Mouse (Mus musculus) limb, embryonic 14.5 days (tissue): ENCODE results near the gene Rsc1a1. TPM values are rescaled to one million over a fixed set of nuclear protein-coding genes. Genes with fewer than 3 reads are reported as not detected.

Experiments used
- ATAC-seq: fragments of 200-750 bp; cut with Nextera tagmentation; 2 replicates; pipeline ENCODE4 v1.8.0; 2017; ENCODE audit warnings: low read depth, moderate number of reproducible peaks, moderate TSS enrichment; ENCODE audit not compliant: low FRiP score
- DNase-seq: peaks from one replicate; pipeline ENCODE4 v3.0.0-alpha.2; 2015; ENCODE audit warnings: low spot score
- H3K27ac ChIP-seq: fragments of 300-500 bp; sonication (generic); replicated peaks from 2 replicates; pipeline ENCODE4 v1.5.1; 2014; ENCODE audit warnings: low read depth, mild to moderate bottlenecking, low read length, moderate library complexity, mixed read lengths
- H3K27me3 ChIP-seq: fragments of 300-500 bp; sonication (generic); 2 replicates; pipeline ENCODE4 v1.6.1; 2014; ENCODE audit warnings: low read length, mixed read lengths; ENCODE audit not compliant: control insufficient read depth, insufficient read depth
- H3K36me3 ChIP-seq: fragments of 300-500 bp; sonication (generic); 2 replicates; pipeline ENCODE4 v1.6.1; 2014; ENCODE audit warnings: mild to moderate bottlenecking, low read length, moderate library complexity, mixed read lengths; ENCODE audit not compliant: control insufficient read depth, insufficient read depth
- H3K4me1 ChIP-seq: fragments of 300-500 bp; sonication (generic); 2 replicates; pipeline ENCODE4 v1.6.1; 2014; ENCODE audit warnings: antibody characterized with exemption, low read length, mixed read lengths; ENCODE audit not compliant: control insufficient read depth, insufficient read depth
- H3K4me2 ChIP-seq: fragments of 300-500 bp; sonication (generic); replicated peaks from 2 replicates; pipeline ENCODE4 v1.6.1; 2014; ENCODE audit warnings: low read depth, mild to moderate bottlenecking, low read length, moderate library complexity; ENCODE audit not compliant: severe bottlenecking
- H3K4me3 ChIP-seq: fragments of 300-500 bp; sonication (generic); replicated peaks from 2 replicates; pipeline ENCODE4 v1.5.1; 2014; ENCODE audit warnings: low read length
- H3K9ac ChIP-seq: fragments of 300-500 bp; sonication (generic); 2 replicates; pipeline ENCODE4 v1.6.1; 2014; ENCODE audit warnings: mild to moderate bottlenecking, low read depth, low read length, moderate library complexity; ENCODE audit not compliant: severe bottlenecking
- H3K9me3 ChIP-seq: fragments of 300-500 bp; sonication (generic); 2 replicates; pipeline ENCODE4 v1.6.1; 2016; ENCODE audit warnings: low read length; ENCODE audit not compliant: control insufficient read depth
- POLR2A ChIP-seq: fragments of 200-500 bp; IDR thresholded peaks from 2 replicates; pipeline ENCODE4 v1.8.0; 2012; ENCODE audit warnings: inconsistent platforms, mild to moderate bottlenecking, moderate library complexity, borderline replicate concordance; ENCODE audit not compliant: insufficient read depth, insufficient read length; ENCODE audit errors: extremely low read depth
- WGBS: fragments of 180-500 bp; shearing (Covaris S2); extraction: QIAGEN DNeasy Blood & Tissue Kit; methylation state at CpG from one replicate; pipeline ENCODE4 v1.1.7; 2014; 5-methylcytosine and 5-hydroxymethylcytosine counted together
- polyA plus RNA-seq, 2 experiments: library from polyadenylated mRNA; depleted of rRNA in 1 of 2; stranded (reverse) in 1 of 2; unstranded in 1 of 2; fragments of >200 nt; fragmentation: Nextera tagmentation in 1 of 2; extraction: Ambion mirVana in 1 of 2; gene quantifications; 2 replicates each; pipeline versions ENCODE4 v1.2.1 to v1.2.3; 2012 to 2014

The Rsc1a1 gene
- polyA plus RNA-seq, 2 experiments: 1.5 to 9.0 TPM

DNA sequence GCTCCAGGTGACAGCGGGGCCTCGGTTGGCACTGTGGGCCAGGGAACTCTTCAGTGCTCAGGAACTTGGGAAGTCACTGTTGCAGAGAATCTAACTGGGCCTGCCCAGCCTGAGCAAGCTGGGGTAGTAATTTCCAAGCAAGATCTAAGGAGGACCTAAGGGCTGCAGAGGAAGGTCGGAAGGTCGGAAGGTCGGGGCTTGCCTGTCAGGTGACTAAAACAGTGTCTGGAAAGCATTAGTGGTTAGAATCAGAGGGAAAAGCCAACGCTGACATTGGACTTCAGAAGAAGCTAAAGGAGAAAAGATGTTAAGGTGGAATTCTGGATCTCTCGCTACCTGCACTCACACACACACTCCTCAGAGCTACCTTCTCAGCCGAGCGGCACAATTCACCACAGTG is 49.4 kb downstream of the Rsc1a1 start:
- WGBS: 51% methylated on average over 9 of the region's 9 CpGs

More for the DNA sequence above, 49.4 kb downstream of the Rsc1a1 start:
- DNase-seq (no peak), ATAC-seq (no peak)
- TF ChIP-seq POLR2A: no peak
- Histone ChIP-seq H3K4me1 (no peaks in the 10 kb centered on the region), H3K4me2 (no peak overlapping the region), H3K27me3 (no peaks in the 10 kb centered on the region), H3K27ac (no peak overlapping the region), H3K9ac (no peak overlapping the region), H3K4me3 (no peak overlapping the region), H3K36me3 (peaks cover 86% of the 10 kb centered on the region), H3K9me3 (no peaks in the 10 kb centered on the region)

Other genes with a start within 250 kb of the Rsc1a1 start
- gene Srarp, start 249.5 kb downstream of the Rsc1a1 start, polyA plus RNA-seq (2012; rRNA removed): not detected in 2 replicates
- gene Srarp, start 249.5 kb downstream of the Rsc1a1 start, polyA plus RNA-seq (2014; fragmentation: Nextera tagmentation; extraction: Ambion mirVana): not detected in 2 replicates
- 48.5 and 55.0 TPM in 2 replicates for gene Zbtb17, start 240.9 kb downstream of the Rsc1a1 start, polyA plus RNA-seq (2012; rRNA removed)
- 29.0 and 30.5 TPM in 2 replicates for gene Zbtb17, start 240.9 kb downstream of the Rsc1a1 start, polyA plus RNA-seq (2014; fragmentation: Nextera tagmentation; extraction: Ambion mirVana)
- 15.9 and 16.2 TPM in 2 replicates for gene Spen, start 147.0 kb downstream of the Rsc1a1 start, polyA plus RNA-seq (2012; rRNA removed)
- 12.2 and 13.1 TPM in 2 replicates for gene Spen, start 147.0 kb downstream of the Rsc1a1 start, polyA plus RNA-seq (2014; fragmentation: Nextera tagmentation; extraction: Ambion mirVana)
- gene Fblim1, start 79.5 kb downstream of the Rsc1a1 start, polyA plus RNA-seq (2012; rRNA removed): 52.2 and 59.7 TPM in 2 replicates
- 33.7 and 43.2 TPM in 2 replicates for gene Fblim1, start 79.5 kb downstream of the Rsc1a1 start, polyA plus RNA-seq (2014; fragmentation: Nextera tagmentation; extraction: Ambion mirVana)
- 0.49 and 0.54 TPM in 2 replicates for gene Tmem82, start 67.0 kb downstream of the Rsc1a1 start, polyA plus RNA-seq (2012; rRNA removed)
- 0.21 TPM in 1 of 2 replicates, not detected in the other for gene Tmem82, start 67.0 kb downstream of the Rsc1a1 start, polyA plus RNA-seq (2014; fragmentation: Nextera tagmentation; extraction: Ambion mirVana)
- gene Slc25a34, start 61.8 kb downstream of the Rsc1a1 start, polyA plus RNA-seq (2012; rRNA removed): 0.16 and 0.26 TPM in 2 replicates
- not detected in 2 replicates for gene Slc25a34, start 61.8 kb downstream of the Rsc1a1 start, polyA plus RNA-seq (2014; fragmentation: Nextera tagmentation; extraction: Ambion mirVana)
- gene Plekhm2, start 20.7 kb downstream of the Rsc1a1 start, polyA plus RNA-seq (2012; rRNA removed): 51.8 and 67.8 TPM in 2 replicates
- 4.9 and 6.4 TPM in 2 replicates for gene Plekhm2, start 20.7 kb downstream of the Rsc1a1 start, polyA plus RNA-seq (2014; fragmentation: Nextera tagmentation; extraction: Ambion mirVana)
- 21.9 and 22.1 TPM in 2 replicates for gene Ddi2, start 37.8 kb upstream of the Rsc1a1 start, polyA plus RNA-seq (2012; rRNA removed)
- 18.5 and 20.0 TPM in 2 replicates for gene Ddi2, start 37.8 kb upstream of the Rsc1a1 start, polyA plus RNA-seq (2014; fragmentation: Nextera tagmentation; extraction: Ambion mirVana)
- gene Agmat, start 61.1 kb upstream of the Rsc1a1 start, polyA plus RNA-seq (2012; rRNA removed): 0.21 TPM in 1 of 2 replicates, not detected in the other
- gene Agmat, start 61.1 kb upstream of the Rsc1a1 start, polyA plus RNA-seq (2014; fragmentation: Nextera tagmentation; extraction: Ambion mirVana): not detected in 2 replicates
- 11.9 and 12.4 TPM in 2 replicates for gene Dnajc16, start 105.3 kb upstream of the Rsc1a1 start, polyA plus RNA-seq (2012; rRNA removed)
- 2.8 and 3.2 TPM in 2 replicates for gene Dnajc16, start 105.3 kb upstream of the Rsc1a1 start, polyA plus RNA-seq (2014; fragmentation: Nextera tagmentation; extraction: Ambion mirVana)
- gene Casp9, start 108.0 kb upstream of the Rsc1a1 start, polyA plus RNA-seq (2012; rRNA removed): 20.4 and 24.8 TPM in 2 replicates
- 11.2 and 13.8 TPM in 2 replicates for gene Casp9, start 108.0 kb upstream of the Rsc1a1 start, polyA plus RNA-seq (2014; fragmentation: Nextera tagmentation; extraction: Ambion mirVana)
- gene Cela2a, start 140.6 kb upstream of the Rsc1a1 start, polyA plus RNA-seq (2012; rRNA removed): 0.19 and 0.47 TPM in 2 replicates
- gene Cela2a, start 140.6 kb upstream of the Rsc1a1 start, polyA plus RNA-seq (2014; fragmentation: Nextera tagmentation; extraction: Ambion mirVana): not detected in 2 replicates
- gene Ctrc, start 160.8 kb upstream of the Rsc1a1 start, polyA plus RNA-seq (2012; rRNA removed): 0.08 TPM in 1 of 2 replicates, not detected in the other
- gene Ctrc, start 160.8 kb upstream of the Rsc1a1 start, polyA plus RNA-seq (2014; fragmentation: Nextera tagmentation; extraction: Ambion mirVana): not detected in 2 replicates
- 57.8 and 71.4 TPM in 2 replicates for gene Efhd2, start 189.3 kb upstream of the Rsc1a1 start, polyA plus RNA-seq (2012; rRNA removed)
- gene Efhd2, start 189.3 kb upstream of the Rsc1a1 start, polyA plus RNA-seq (2014; fragmentation: Nextera tagmentation; extraction: Ambion mirVana): 45.7 and 49.8 TPM in 2 replicates